ENCODE assay signal across 8 mouse cellular contexts in genomic region chr12:84755008-84755695, GRCm38 (mm10). TPM values are rescaled to one million over a fixed set of nuclear protein-coding genes. Genes with fewer than 3 reads are reported as not detected.
DNase-seq lines count a peak whose midpoint lies in the region; ATAC-seq lines count a peak whose summit lies in the region.

No protein-coding gene starts in this region.

- H3K4me1 ChIP-seq in midbrain, embryonic 14.5 days (ENCODE audit: control insufficient read depth, insufficient read depth, low read length), result peaks cover 27% of the 10 kb centered on the region

- no peak overlapping the region for H3K4me2 ChIP-seq in midbrain, embryonic 14.5 days (ENCODE audit: low read length)

- no peaks in the 10 kb centered on the region for H3K9me3 ChIP-seq in midbrain, embryonic 14.5 days (ENCODE audit: control insufficient read depth, low read length)

- no peak for ATAC-seq in midbrain, embryonic 14.5 days (ENCODE audit: low FRiP score, low TSS enrichment)

- H3K27ac ChIP-seq in midbrain, embryonic 14.5 days (replicated peaks; ENCODE audit: low read depth, low read length), result 0 out of 2 replicates have a peak overlapping the region, but pooled peaks have one; percentile 3

- DNase-seq in left cerebral cortex, adult 18-20 months (ENCODE audit: low spot score in 2 of 2), result peak; percentile 45 to 62
- DNase-seq in left cerebral cortex, adult 11 months (ENCODE audit: low spot score), result no peak
- peak; percentile 23 for DNase-seq in Muller cell, postnatal 12 days (ENCODE audit: inconsistent ontology term)
- DNase-seq in cerebellum, adult 9-11 months, result peak; percentile 49
- DNase-seq in frontal cortex, postnatal 36 days (ENCODE audit: low spot score in 2 of 2), result peak; percentile 47 to 67
- DNase-seq in layer of hippocampus, postnatal 14 days (ENCODE audit: low spot score in 2 of 2), result peak; percentile 62 to 64
- DNase-seq in midbrain, embryonic 14.5 days, result peak; percentile 85
- peak; percentile 72 for DNase-seq in thymus, postnatal 0 days (ENCODE audit: low spot score)

- no peak overlapping the region for H3K4me3 ChIP-seq in midbrain, embryonic 14.5 days (replicated peaks; ENCODE audit: low read depth, low read length)

- peaks cover 42% of the 10 kb centered on the region for H3K36me3 ChIP-seq in midbrain, embryonic 14.5 days (ENCODE audit: control insufficient read depth, insufficient read depth, low read length)

- no peaks in the 10 kb centered on the region for H3K27me3 ChIP-seq in midbrain, embryonic 14.5 days (ENCODE audit: control insufficient read depth, insufficient read depth, low read length)

- H3K9ac ChIP-seq in midbrain, embryonic 14.5 days (replicated peaks; ENCODE audit: low read length), result no peak overlapping the region

- WGBS in midbrain, embryonic 14.5 days, result 35% methylated on average over 16 of the region's 16 CpGs

RNA-seq across cellular contexts. Expression of gene Npc2, which starts 17.8 kb away (rescaled TPM):
- 10 to 100 TPM; 28.1 to 29.6 TPM for total RNA-seq in left cerebral cortex, adult 18-20 months (2021)
- total RNA-seq in layer of hippocampus, postnatal 14 days (2021), result 10 to 100 TPM; 39.0 to 41.4 TPM
- 56.2 and 61.0 TPM in 2 replicates for polyA plus RNA-seq in midbrain, embryonic 14.5 days (2014; fragmentation: Nextera tagmentation; extraction: Ambion mirVana)
- 89.7 and 93.1 TPM in 2 replicates for polyA plus RNA-seq in thymus, postnatal 0 days (2015; fragmentation: Nextera tagmentation; extraction: Ambion mirVana)

RNA-seq across cellular contexts. Expression of gene Isca2, which starts 17.9 kb away (rescaled TPM):
- 10 to 100 TPM; 56.3 to 60.2 TPM for total RNA-seq in left cerebral cortex, adult 18-20 months (2021)
- 10 to 100 TPM; 61.5 to 62.6 TPM for total RNA-seq in layer of hippocampus, postnatal 14 days (2021)
- 133 and 146 TPM in 2 replicates for polyA plus RNA-seq in midbrain, embryonic 14.5 days (2014; fragmentation: Nextera tagmentation; extraction: Ambion mirVana)
- polyA plus RNA-seq in thymus, postnatal 0 days (2015; fragmentation: Nextera tagmentation; extraction: Ambion mirVana), result 156 TPM in 2 replicates

RNA-seq across cellular contexts. Expression of gene Syndig1l, which starts 56.5 kb away (rescaled TPM):
- 10 to 100 TPM; 19.8 to 39.2 TPM for total RNA-seq in left cerebral cortex, adult 18-20 months (2021)
- 1 to 10 TPM; 6.6 to 6.8 TPM for total RNA-seq in layer of hippocampus, postnatal 14 days (2021)
- polyA plus RNA-seq in midbrain, embryonic 14.5 days (2014; fragmentation: Nextera tagmentation; extraction: Ambion mirVana), result 8.4 and 10.5 TPM in 2 replicates
- polyA plus RNA-seq in thymus, postnatal 0 days (2015; fragmentation: Nextera tagmentation; extraction: Ambion mirVana), result 0.09 TPM in 2 replicates
